Mouse (Mus musculus): ENCODE data around the gene Slc35e1.

Slc35e1 gene

DNA sequence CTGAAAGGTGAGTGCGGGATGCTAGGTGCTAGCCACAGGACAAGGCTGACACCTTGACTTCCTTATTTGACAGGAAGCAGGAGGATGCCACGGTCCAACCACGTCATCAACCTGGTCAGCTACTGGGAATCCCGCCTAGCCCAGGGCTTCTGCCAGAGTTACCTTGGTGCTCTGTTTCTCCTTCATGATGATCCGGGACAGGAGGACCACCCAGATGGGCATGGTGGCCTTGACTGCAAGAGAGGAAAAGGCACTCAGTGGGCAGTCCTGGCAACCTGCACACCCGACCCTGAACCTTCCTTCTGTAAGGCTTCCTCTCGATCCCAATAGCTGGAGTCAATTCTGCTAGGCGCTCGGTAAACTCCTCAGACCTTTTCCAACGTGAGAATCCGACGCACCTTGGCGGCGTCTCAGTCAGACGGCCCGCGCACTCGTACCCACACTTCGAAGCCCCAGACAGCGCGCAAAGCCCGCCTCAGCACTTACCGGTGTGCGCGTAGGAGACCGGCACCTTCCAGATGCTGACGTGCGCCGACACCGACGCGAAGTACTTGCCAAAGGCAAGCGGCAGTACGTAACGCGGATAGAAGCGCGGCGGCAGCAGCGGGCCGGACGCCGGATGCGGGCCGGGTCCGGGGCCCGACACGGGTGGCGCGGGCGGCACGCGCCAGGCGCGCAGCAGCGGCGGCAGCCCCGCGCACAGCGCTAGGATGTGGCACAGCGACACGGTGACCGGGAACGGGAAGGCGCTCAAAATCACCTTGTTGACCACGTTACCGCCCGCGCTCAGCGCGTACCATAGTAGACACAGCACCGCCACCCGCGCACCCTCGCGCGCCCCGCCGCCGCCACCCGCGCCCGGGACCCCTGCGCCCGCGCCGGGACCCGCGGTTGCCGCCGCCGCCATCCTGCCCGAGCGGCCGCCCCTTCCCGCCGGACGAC lies at the start of gene Slc35e1:
Slc35e1 (minus strand) TSS at position 935 of the 942 bp plus-strand sequence.
- in situ Hi-C loops (cut with MboI; ENCODE audit: unreplicated experiment in 2 of 2) = no loop called here

DNA sequence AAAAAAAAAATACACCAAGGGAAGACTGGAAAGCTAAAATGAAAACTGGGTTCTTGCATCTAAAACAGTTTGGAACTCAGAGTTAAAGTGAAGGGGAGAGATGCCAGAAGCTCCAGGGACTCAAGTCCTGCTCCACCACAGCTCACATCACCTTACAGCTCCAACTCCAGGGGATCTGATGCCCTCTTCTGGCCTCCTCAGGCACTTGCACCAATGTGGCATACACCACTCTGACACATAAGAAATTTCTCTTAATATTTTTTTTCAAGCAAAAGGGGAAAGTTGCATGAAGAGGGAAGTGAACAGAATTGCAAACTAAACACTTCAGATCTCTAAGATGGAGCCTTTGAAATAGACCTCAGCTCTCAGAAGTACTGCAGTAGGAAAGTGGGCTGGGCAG lies 46.8 kb upstream of the Slc35e1 start:
- in situ Hi-C loops (cut with MboI; ENCODE audit: unreplicated experiment in 2 of 2) = no loop called here

DNA sequence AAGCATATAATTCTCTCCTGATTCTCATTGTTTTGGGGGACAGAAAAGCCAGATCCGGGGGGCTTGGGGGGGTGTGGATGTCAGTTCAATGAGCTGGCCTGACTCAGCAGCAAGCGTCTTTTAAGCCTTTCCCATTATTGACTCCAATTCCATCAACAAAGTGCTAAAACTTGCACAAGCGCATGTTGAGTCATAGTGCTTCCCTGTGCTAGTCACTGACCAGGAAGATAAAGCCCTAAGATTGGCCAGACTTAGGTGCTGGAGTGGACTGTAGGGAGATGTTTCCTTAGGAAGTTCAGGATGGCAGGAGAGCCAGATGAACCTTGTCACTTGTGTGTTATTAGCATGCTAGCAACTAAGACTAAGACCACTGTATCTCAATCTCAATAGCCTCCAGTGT lies 42.5 kb upstream of the Slc35e1 start:
- in situ Hi-C loops (cut with MboI; ENCODE audit: unreplicated experiment in 2 of 2) = no loop called here

DNA sequence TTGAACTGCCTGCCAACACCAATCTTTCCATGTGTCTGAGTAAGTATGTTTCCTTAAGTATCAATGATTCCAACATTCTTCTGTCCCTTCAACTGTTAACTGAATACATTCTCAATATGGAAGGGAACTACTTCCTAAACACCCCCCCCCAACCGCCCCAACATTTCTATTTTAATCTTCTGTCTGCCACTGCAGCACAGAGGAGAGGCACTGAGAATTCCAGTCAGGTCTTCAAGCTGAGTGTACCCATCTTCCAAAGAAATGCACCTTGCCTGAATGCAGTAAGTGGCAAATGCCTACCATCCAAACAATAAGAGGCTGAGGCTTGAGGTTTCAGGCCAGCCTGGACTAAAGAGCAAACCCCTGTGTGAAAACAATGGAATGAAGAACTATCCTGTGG lies 39.7 kb upstream of the Slc35e1 start:
- in situ Hi-C loops (cut with MboI; ENCODE audit: unreplicated experiment in 2 of 2) = no loop called here

DNA sequence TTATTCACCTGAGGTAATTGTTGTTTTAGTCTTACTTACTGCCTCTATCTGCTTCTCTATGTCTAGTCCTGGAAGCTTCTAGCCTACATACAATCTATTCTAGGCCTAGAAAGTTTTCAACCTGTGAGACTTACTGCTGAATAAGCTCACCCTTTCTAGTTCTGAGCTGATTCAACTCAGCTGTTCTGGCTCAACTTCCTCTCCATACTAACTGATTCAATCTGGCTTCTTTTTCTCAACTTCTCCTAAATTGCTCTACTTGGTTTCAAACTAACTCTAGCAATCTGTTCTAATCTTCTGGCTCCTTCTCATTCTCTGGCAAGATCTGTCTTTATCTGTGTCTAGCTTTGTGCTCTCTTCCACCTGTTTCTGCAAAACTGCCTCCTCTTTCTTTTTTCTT lies 29.5 kb upstream of the Slc35e1 start:
- in situ Hi-C loops (cut with MboI; ENCODE audit: unreplicated experiment in 2 of 2) = no loop called here

DNA sequence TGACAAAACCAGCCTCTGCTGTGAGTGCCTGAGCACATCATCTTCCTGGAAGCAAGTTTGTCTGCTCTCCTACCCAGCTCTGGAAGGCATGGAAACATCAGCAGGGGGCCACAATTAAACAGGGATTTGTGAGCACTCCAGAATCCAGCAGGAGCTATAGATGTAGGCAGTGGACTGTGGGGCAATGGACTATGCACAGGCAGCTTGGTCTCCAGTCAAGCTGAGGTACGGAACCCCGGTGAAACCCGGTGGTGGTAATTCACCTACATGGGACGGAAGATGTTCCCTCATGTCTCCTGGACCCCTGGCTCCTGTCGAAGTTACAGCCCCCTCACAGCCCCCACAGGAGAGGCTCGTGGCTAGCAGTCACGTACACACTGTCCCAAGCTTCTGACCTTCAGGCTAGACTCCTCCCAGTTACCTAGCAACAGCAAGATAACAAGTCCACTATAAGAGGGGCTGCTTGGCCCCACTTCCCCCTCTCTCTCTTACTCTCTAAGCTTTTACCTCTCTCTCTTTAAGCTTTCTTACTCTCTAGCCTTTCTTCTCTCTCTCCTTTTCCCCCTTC lies 25.1 kb upstream of the Slc35e1 start:
- in situ Hi-C loops (cut with MboI; ENCODE audit: unreplicated experiment in 2 of 2) = no loop called here

DNA sequence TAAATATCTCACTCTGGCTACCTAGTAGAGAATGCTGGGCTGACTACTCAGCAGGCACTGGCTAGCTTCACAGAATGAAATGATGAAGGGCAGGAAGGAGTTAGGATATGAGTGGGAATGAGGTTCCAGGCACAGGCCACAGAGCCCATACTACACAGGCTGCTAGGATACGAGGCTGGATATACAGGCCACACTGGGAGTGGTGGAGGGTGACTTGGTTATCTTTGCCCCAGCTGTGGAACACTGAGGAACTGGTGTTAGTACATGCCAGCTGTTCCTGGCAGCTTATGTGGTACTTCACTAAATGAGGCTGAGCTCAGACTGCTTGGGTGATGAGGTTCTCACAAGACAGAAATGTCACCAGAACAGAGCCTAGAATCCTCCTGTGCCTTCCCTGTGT lies 20.7 kb upstream of the Slc35e1 start:
- in situ Hi-C loops (cut with MboI; ENCODE audit: unreplicated experiment in 2 of 2) = no loop called here

DNA sequence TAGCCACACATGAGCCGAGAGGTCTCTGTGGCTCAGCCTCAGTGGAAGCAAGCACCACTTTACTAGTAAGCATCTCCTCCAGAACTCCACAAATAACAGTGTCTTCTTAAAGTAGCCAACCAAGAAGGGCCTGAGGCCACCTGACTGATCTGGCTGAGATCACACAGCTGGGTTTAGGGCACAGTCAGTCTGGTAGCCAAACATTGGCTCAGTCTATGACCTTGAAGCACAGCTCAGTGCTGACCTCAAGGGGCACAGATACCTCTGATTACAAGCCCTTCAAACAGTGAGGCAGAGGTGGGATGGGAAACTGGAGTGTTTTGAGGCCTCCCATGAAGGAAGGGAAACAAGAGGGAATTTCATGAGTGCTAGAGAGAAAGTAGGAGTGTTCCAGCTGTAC lies 20.2 kb upstream of the Slc35e1 start:
- in situ Hi-C loops (cut with MboI; ENCODE audit: unreplicated experiment in 2 of 2) = no loop called here

DNA sequence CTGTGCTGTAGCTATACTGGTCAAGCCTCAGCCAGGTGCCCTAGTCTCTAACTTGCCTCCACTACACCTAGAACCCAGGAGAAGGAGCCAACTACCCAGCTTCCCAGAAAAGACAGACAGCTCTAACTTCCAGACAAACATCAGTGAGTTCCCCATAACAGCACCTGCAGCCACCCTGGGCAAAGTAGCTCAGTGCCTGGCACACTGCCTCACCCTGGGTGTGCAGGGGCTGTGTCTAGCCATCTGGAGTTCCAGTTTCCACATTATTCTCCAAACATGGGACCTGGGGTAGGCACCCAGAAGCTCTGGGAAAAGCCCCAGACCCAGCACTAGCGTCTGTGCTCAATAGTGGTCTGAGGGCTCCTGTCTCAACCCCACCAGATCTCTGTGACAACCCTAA lies 15.1 kb upstream of the Slc35e1 start:
- in situ Hi-C loops (cut with MboI; ENCODE audit: unreplicated experiment in 2 of 2) = no loop called here

DNA sequence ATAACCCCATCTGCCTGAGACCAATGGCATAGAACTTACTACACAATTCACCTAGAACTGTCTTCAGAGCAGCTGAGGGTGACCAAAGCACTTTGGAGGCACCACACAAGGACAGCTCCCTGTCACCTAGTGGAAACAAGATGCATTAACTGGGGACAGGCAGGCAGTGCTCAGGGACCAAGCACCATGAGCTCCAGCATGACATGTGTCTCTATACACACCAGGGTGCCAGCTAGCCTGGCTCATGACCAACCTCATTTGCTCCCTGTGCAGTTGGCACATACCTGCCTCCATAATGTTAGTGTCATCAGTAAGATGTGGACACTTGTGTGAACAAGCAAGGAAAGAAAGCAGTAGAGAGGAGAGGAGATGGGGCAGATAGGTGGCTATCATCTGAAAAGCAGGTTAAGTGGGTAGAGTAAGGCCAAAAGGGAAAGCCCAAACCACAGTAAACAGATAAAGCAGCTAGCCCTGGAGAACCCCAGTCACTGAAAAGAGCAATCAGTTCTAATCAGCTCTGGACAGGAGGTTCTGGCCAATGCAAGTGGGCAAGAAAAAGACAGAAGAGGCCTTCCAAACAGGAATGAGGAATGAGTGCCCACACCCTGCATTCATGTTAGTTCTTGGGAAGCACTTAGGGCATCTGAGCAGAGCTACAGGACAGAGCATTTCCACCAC lies 12.4 kb upstream of the Slc35e1 start:
- in situ Hi-C loops (cut with MboI; ENCODE audit: unreplicated experiment in 2 of 2) = no loop called here

DNA sequence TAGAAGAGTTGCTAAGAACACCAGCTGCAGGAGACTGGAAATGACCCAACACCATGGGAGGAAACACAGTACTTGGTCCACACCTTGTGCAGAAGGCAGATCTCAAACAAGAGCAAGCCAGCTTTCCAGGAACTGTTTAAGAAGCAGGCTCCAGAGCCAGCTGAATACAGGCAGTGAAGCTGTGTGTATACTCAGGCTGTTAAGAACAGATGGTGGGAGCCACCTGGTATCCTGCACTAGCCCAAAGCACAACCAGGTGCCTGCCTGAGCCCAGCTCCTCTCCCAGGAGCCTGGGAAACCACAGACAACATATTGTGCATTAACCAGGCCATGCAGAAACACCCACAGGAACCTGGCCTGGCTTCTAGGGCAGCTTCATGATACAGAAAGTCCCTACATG lies 11.7 kb upstream of the Slc35e1 start:
- in situ Hi-C loops (cut with MboI; ENCODE audit: unreplicated experiment in 2 of 2) = no loop called here

DNA sequence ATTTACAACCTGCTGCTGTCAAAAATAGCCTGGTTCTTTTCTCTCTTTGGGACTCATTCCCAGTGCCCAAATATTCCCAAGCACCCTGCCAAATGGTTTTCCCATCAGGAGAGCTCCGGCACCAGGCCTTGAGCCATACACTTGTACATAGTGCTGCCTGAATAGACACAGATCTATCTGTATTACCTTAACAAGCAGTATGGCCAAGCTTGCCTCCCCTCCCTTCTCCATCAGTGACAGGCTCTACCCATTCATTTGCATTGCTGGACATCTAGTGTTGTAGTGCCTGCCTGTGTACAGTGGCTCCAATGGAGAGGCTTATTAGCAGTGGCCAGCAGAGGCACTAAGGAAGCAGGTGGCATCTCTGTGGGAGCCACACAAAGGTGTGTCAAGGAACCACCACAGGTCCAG lies 8.1 kb upstream of the Slc35e1 start:
- in situ Hi-C loops (cut with MboI; ENCODE audit: unreplicated experiment in 2 of 2) = no loop called here

DNA sequence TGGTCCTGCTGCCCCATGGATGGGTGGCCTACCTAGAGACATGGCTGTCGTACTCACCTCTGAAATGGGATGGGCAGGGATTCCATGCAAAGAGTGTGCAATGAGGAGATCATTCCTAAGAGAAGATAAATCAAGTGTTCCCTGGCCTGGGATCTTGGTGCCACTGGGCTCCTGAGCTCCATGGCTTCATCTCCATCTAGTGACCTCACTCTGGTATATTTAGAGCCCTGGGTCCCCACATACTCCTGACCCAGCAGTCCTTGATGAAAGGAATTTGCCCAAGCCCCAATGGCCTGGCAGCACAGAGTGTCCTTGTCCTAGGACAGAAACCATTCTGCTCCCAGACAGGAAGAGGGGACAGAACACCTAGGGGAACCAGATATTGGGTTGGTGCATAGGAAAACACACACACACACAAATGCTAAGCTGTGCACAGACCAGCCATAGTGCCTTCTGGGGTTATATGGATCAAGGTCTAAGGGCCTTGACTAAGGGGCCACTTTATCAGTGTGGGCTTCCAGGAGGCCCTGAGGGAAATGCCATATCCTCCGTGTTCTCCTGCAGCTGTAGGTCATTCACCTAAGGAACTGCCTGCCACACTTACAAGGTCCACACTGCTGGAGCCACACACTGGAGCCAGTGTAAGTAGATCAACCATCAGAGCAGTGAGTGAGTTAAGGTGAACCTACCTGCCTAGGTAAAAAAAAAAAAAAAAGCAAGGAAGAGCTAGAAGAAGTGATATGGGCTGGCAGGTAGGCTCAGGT lies 7.3 kb upstream of the Slc35e1 start:
- in situ Hi-C loops (cut with MboI; ENCODE audit: unreplicated experiment in 2 of 2) = loop anchor here in 1 of 2 experiments (5.0 kb wide), 1 partner anchor 43 kb away; no protein-coding TSS in a partner anchor

DNA sequence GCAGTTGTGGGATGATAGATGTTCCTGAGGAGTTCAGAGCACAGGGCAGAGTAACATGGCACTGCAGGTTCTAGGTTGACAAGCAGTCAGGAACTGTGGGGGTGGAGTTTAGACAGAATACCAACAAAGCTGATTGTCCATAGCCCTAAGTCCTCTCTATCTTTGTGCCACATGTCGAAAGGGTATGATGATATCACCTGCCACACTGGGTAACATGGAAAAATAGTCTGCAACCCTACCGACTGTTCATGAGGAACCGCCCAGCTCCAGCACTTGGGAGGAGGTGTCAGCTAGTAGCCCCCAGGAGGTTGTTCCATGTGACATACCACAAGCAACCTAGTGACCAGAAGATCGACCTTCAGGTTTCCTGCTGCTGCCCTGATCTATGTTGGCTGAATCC lies 6.1 kb upstream of the Slc35e1 start:
- in situ Hi-C loops (cut with MboI; ENCODE audit: unreplicated experiment in 2 of 2) = loop anchor here in 1 of 2 experiments (5.0 kb wide), 1 partner anchor 44 kb away; no protein-coding TSS in a partner anchor

DNA sequence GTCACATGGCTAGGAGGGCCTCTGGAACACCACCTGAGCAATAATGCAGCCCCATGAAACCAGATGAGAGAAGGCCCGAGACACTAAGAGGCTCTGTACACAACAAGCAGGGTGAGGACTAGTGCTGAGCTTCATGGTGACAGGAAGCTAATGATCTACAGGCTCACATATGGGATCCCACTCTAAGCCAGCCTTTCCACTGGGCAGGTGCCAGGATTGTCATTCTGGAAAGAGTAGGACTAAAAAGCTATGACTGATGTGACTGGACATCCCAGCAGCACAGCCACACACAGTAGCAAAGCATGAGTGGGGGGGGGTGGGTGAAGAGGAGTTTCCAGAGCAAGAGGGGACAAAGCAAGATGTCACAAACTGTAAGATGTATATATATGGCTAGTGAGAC lies 5.5 kb upstream of the Slc35e1 start:
- in situ Hi-C loops (cut with MboI; ENCODE audit: unreplicated experiment in 2 of 2) = loop anchor here in 1 of 2 experiments (5.0 kb wide), 1 partner anchor 44 kb away; no protein-coding TSS in a partner anchor

DNA sequence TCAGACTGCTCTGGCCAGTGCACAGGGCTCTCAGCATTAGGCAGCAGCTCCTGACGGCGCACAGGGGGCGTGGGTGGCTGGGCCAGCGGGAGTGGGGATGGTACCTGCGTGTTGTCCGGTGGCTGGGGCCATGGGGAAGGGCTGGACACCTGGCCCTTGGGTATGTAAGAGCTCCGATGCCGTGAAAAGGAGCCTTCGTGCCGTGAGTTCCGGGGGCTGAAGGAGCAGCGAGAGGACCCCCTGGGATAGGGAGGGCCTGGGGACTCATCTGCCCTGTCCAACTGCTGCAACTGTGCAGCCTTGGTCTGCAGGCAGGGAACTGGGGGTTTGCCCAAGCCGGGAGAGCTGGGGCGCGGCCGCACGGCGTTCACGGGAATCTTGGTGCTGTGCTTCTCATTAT lies 3.8 kb upstream of the Slc35e1 start:
- in situ Hi-C loops (cut with MboI; ENCODE audit: unreplicated experiment in 2 of 2) = loop anchor here in 1 of 2 experiments (5.0 kb wide), 1 partner anchor 46 kb away; no protein-coding TSS in a partner anchor

DNA sequence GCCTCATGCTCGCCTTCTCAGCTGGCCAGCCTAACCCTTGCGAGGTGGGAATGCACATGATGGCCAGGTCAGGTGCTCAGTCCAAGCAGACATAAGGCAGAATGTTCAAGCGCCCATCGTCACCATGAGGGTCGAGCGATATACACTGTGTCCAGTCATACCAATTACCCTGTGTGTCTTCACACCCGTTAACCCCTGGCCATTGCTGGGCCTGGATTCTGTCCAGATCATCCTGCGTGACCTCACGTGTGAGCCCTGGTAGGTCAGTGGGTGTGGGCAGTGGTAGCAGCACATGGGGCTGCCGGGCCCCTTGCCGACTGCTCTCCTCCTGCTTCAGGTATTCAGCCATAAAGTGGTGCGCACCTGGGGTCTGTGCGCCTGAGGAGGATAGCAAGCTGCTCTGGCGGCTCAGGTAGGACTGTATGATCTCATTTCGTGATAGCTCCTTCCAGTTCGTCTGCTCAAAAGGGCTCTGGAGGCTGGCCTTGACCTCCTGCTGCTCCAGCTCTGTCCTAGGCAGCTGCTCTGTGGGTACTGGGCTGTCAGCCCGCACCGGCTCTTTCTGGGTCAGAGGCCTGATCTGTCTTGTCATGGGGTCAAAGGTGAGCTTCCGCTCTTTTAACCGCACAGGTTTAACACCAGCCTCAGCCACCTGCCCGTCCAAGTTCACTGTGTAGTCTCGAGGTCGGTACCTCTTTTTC lies 3.1 kb upstream of the Slc35e1 start:
- in situ Hi-C loops (cut with MboI; ENCODE audit: unreplicated experiment in 2 of 2) = loop anchor here in 1 of 2 experiments (5.0 kb wide), 1 partner anchor 47 kb away; no protein-coding TSS in a partner anchor

DNA sequence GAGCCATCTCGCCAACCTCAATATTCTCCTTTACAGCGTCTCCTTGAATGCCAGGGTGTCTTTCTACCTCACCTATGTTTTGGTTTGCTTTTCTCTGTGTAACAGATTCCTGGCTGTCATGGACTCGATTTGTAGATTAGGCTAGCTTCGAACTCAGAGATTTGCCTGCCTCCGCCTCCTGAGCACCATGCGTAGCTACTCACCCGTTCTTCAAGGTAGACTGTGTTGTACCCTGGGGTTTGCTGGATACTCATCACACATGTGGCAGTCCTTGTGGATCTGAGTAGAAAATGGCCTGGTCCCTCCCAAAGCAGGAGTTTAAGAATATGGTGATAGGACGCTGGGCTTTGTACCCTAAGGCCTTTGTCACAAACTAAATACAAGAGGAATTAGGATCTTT lies 967 bp upstream of the Slc35e1 start:
- in situ Hi-C loops (cut with MboI; ENCODE audit: unreplicated experiment in 2 of 2) = no loop called here

DNA sequence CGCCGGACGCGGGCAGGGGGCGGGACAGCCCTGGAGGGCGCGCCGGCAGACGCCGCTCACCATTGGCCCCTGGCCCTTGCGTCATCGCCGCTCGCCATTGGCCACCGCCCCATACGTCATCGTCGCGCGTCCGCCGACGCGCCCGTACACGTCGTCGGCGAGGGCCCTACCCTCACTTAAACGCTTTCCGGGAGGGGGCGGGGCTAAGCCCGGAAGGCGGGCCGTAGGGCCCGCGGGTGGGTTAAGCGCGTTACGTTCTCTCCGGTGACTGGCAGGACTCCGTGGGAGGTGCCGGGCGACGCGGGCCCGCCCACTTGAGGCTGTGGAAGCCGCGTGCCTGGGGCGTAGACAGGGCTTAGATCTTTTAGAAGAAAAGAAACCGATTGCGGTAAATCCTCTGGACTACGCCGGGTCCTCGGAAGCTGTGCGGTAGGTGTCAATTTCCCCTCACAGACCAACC lies 238 bp upstream of the Slc35e1 start:
- in situ Hi-C loops (cut with MboI; ENCODE audit: unreplicated experiment in 2 of 2) = no loop called here

DNA sequence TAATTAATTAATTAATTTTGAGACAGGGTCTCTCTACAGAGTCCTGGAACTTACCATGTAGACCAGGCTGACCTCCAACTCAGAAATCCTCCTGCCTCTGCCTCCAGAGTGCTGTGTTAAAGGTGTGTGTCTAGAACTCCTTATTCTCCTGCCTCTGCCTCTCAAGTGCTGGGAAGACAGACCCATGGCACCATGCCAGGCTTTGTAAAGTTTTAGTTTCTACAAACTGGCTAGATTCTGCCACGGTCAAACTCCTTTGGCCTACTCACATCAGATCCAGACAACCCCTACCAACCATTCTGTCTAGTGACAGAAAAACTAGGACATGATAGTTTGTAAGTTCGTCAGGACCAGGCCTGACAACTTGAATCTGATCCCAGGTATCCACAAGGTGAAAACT lies 1.4 kb downstream of the Slc35e1 start:
- in situ Hi-C loops (cut with MboI; ENCODE audit: unreplicated experiment in 2 of 2) = no loop called here

All from v-Abl transformed pro-B cells (cell line).